Mouse (Mus musculus) right cerebral cortex, postnatal 14 days (tissue): ENCODE results near the gene Gpank1.
A peak's percentile ranks its signal among the peaks of the same experiment; 100 is the strongest.

Experiments used
- DNase-seq: peaks from one replicate; pipeline ENCODE4 v3.0.0; 2022

The Gpank1 gene

GRCm38 (mm10) chr17:35162730-35163129, 41.5 kb downstream of the Gpank1 start:
- DNase-seq: no peak

DNA sequence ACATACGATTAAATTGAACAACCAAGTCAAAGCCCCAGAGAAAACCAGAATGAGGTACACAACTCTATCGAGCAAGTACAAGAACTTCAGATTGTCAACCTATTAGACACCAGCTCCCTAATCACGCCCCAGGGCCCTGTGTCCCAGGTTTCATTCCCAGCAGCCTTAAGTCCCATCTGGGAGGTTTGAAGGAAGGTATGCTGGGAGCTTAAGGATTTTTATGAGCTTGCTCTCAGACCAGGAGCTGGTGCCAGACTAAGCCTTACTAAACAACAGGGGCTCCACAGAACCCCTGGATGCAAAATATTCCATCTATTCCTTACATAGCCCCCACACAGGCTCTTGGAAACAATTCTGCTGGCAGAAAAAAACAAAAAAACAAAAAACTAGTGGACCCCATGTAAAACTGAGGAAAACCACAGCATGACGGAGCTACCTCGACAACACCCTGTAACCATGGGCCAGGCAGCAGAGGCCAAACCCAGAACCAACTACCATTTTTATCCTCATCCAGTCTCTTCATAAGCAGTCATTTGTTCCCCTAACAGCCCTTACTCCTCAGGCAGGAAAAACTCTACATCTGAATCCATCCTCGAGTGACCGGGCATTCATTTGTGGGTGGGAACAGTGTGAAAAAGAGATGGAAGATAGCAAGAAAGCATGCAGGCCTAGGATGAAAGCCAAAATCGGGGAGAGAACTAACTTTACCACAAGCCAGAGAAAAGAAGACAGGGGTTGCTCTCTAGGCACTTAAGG, 42.2 kb downstream of the Gpank1 start:
- DNase-seq: no peak

GRCm38 (mm10) chr17:35164218-35164567, 42.9 kb downstream of the Gpank1 start:
- no peak for DNase-seq

- DNase-seq: peak; percentile 99
Observed at GRCm38 (mm10) chr17:35164568-35165450, 43.6 kb downstream of the Gpank1 start, which contains the start of gene Prrc2a. Gene Prrc2a (minus strand): TSS chr17:35164897.

DNA sequence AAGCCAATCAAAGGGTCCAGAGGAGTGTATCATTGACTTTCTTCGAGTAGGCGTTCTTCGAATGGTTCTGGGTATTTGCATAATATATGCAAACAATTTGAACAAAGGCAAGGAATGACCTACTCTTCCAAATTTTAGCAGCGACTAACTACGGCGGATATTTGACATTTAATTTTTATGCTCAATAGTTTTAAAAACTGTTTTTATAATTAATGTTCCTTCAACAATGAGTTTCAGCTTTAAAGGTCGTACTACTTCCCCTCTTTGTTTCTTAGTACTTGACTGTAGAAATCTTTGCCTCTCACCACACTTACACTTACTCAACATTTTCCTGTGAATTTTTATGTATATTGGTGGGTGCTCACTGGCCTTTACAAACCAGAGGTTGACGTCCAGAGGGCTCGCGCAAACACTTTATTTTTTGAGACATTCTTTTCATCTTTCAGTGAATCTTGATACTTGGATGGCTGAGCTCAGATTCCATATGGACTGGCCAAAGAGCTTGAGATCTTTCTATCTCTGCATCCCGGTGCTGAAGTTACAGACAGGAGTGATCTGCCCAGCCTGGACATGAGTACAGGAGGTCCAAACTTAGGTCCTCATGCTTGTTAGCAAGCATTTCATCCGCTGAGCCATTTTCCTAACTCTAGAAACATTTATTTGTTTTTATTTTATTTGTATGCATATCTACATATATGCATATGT, 44.3 kb downstream of the Gpank1 start:
- no peak for DNase-seq

- peak; percentile 67 for DNase-seq
Observed at GRCm38 (mm10) chr17:35166352-35167035, 45.2 kb downstream of the Gpank1 start.

DNA sequence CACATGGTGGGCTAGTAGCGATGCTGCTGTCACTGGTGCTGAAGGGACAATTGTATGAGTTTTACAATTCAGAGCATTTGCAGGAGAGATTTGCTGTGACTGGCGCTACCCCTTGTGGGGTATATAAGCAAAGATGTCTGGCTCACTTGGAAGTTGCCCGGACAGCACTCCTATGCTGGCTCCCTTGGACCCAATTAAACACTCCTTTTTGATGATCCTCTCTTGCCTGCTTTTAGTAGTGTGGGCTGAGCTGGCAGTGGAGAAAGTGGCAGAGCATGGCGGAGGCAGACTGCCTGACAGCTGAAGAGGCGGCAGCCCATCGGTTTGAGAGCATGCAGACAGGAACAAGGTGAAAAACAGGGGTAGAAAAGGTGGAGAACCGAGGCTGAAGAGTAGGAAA, 46.5 kb downstream of the Gpank1 start:
- DNase-seq: no peak

DNA sequence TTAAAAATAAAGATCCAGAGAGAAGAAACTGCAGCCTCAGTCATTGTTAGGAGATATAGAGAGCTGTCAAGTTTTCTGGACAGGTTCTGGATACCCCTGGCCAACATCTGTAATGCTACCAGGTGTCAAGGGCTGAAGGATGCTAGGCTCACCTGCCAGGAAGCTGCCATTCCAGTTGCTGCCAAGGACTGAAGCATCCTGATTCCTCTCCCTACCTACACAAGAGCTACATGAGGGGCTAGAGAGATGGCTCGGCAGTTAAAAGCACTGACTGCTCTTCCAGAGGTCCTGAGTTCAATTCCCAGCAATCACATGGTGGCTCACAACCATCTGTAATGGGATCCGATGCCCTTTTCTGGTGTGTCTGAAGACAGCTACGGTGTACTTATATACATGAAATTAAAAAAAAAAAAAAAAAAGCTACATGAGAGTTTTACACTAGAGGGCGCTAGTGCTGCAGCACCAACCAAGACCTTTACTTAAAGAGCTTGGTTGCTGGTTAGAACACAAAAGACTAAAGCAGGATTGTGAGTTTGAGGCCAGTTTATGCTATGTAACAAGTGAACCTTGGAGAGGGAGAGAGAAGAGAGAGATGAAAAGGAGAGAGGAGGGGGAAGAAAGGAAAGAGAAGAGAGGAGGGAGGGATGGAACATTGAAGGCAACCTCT, 47.4 kb downstream of the Gpank1 start:
- no peak for DNase-seq

- peak; percentile 53 for DNase-seq
Observed at GRCm38 (mm10) chr17:35172445-35173234, 51.4 kb downstream of the Gpank1 start.

DNA sequence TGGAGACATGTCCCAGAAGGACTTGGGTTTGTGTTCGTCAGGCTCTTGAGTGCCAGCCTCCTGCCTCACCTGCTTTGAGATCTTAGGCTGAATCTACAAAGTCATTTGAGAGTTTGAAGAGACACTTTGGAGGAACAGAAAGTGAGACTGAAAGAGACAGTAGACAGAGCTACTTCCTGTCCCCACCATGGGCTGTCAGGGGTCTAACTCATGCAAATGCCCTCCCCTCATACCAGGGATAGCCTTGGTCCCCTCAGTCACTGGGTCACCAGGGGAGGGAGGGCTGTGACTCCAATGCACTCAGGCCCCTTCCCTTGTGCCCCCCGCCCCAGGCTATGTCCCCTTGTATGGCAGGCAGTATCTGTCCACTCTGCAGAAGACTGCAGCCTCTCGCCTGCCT, 52.1 kb downstream of the Gpank1 start:
- DNase-seq: no peak
